Mouse (Mus musculus) brown adipose tissue, adult 24 weeks (tissue): ENCODE data around the gene Scnm1. TPM values are rescaled to one million over a fixed set of nuclear protein-coding genes. Genes with fewer than 3 reads are reported as not detected.

Source experiments
- H3K27ac ChIP-seq: fragments of 200-500 bp; replicated peaks from 2 replicates; pipeline ENCODE4 v1.5.1; 2012; ENCODE audit warnings: low read depth, mild to moderate bottlenecking, low read length
- H3K4me1 ChIP-seq: fragments of 200-500 bp; 2 replicates; pipeline ENCODE4 v1.6.1; 2012; ENCODE audit warnings: low read length, mixed read lengths; ENCODE audit not compliant: control insufficient read depth, insufficient read depth, insufficient read length
- H3K4me3 ChIP-seq: fragments of 200-500 bp; 2 replicates; pipeline ENCODE4 v1.5.1; 2012; ENCODE audit warnings: low read depth, mild to moderate bottlenecking, low read length, moderate library complexity; ENCODE audit not compliant: insufficient read depth
- polyA plus RNA-seq: library from polyadenylated mRNA; stranded (reverse); fragments of >200 nt; gene quantifications from 2 replicates; pipeline ENCODE4 v1.2.4, GENCODE M21; 2012; ENCODE audit not compliant: missing spikeins, insufficient read depth, insufficient read length

Gene Scnm1
- polyA plus RNA-seq, 1 experiment: 62.1 TPM

DNA sequence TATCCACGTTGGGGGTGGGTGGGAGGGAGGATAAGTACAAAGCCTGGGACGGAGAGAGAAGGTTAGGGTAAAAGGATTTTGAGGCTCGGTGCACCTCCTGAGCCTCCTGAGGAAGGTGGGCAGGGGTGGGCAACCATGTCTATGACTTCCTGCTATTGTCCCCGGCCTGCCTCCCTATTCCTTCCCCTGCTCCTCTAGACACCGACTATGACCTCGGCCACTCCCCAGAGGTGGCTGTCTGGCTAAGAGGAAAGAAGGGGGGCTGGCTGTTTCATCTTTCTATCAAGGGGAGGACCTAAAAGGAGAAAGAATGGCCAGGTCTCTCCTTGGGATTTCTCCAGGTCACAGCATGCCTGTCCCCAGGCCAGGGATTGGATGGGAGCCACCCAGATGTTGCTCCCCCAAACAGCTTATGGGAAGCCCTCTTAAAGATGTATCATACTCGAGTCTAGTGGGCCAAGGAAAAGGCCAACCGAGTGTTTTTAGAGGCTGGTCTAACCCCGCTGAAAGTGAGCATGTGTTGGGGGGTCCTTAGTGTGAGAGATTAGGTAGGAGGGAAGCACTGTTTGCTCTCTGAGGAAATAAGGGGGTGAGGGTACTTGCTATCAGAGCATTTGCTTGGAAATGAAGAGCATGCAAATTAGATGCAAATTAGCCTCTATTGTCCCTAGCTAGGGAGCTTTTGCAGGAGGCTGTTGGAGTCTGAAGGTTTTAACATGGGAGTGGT is 28.0 kb upstream of the Scnm1 start:
- Histone ChIP-seq H3K4me1 (peaks cover 4% of the 10 kb centered on the region; the same call in 1 of the 2 replicates), H3K27ac (no peak overlapping the region), H3K4me3 (peak overlapping the region; percentile 78)

DNA sequence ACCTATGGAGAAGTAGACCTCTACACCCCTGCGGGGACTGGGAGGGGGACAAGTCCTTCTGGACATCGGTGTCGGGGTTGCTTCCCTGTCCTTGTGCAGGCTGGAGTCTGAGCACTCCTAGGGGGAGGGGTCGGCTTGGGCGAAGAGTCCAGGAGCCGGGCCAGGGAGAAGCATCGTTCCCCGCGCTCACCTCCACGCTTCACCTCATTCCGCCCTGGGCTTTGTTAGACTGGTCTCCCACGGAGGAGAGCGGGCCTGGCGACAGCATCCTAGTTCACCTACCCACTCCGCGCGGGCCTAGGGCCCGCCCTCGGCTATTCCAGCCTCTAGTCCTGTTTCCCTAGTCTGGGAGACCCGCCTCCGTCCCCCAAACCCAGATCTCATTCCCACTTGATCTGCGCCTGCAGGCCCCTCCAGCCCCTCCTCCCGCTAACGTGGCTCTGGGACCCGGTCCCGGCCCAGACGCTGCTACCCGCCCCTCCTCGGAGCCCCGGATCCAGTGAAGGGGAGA is 27.3 kb upstream of the Scnm1 start:
- Histone ChIP-seq H3K4me3 (peak overlapping the region; percentile 78), H3K27ac (no peak overlapping the region), H3K4me1 (peaks cover 4% of the 10 kb centered on the region; the same call in 1 of the 2 replicates)

GRCm38 (mm10) chr3:95159987-95160963 is 26.5 kb upstream of the Scnm1 start, which contains the start of gene Sema6c:
TSS of gene Sema6c (plus strand) at chr3:95160457.
- H3K4me3 ChIP-seq: peak within 1 kb of the TSS; percentile 78
- H3K27ac ChIP-seq: no peak within 1 kb of the TSS

DNA sequence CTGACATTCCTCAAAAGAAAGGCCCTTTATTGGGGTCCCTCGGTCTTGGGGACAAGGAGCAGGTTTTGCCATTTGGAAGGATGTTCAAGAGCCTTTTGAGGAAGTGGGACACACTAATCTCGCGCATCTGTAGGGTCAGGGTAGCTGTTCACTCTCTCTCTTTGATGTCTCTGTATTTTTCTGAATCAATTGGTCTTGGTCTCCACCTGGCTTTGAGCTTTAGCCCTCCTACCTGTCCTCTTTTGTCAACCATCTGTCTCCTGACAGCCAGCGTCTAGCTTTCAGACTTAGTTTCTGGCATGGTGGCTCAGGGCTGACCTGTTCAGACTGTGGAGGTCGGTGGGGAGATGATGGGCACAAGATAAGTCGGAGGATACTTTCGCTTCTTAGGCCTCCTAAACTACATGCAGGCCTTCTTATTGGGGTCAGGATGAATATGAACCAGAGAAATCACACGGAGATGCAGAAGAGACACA is 25.7 kb upstream of the Scnm1 start:
- Histone ChIP-seq H3K27ac (no peak overlapping the region), H3K4me3 (peak overlapping the region; percentile 62), H3K4me1 (peaks cover 4% of the 10 kb centered on the region; the same call in 1 of the 2 replicates)

More at GRCm38 (mm10) chr3:95159987-95160963, 26.5 kb upstream of the Scnm1 start, which contains the start of gene Sema6c:
- H3K4me1 ChIP-seq: peaks cover 4% of the 10 kb centered on the region; the same call in 1 of the 2 replicates

DNA sequence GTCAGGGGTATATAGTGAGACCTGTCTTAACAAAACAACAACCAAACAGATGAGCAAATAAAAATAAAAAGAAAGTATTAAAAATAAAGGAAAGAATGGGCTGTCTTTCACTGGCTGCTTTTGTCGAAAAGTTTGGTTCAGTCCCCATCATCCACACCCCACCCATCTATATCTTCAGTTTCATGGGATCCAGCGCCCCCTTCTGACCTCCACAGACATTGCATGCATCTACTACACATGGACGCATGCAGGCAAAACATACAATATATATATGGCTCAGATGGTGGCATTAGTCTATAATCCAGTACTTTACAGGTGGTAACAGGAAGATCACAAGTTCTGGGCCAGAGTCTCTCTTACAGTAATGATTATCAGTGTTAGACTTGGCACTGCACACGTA is 20.1 kb upstream of the Scnm1 start:
- Histone ChIP-seq H3K4me3 (no peak overlapping the region), H3K4me1 (no peaks in the 10 kb centered on the region), H3K27ac (no peak overlapping the region)

- H3K4me1 ChIP-seq: no peaks in the 10 kb centered on the region
- no peak overlapping the region for H3K4me3 ChIP-seq
- no peak overlapping the region for H3K27ac ChIP-seq
Measured at GRCm38 (mm10) chr3:95147924-95148323, 14.1 kb upstream of the Scnm1 start.

- Histone ChIP-seq H3K27ac (no peak overlapping the region), H3K4me1 (no peaks in the 10 kb centered on the region), H3K4me3 (no peak overlapping the region)
Measured at GRCm38 (mm10) chr3:95142617-95143011, 8.8 kb upstream of the Scnm1 start.

- peak within 1 kb of the TSS; percentile 44 for H3K4me3 ChIP-seq
- peak within 1 kb of the TSS; percentile 68 for H3K27ac ChIP-seq
- H3K4me1 ChIP-seq: no peaks in the 10 kb centered on the region
Measured at GRCm38 (mm10) chr3:95141952-95142616, 8.3 kb upstream of the Scnm1 start, which contains the start of gene Tnfaip8l2. TSS of gene Tnfaip8l2 (minus strand) at chr3:95142360.

- Histone ChIP-seq H3K4me1 (no peaks in the 10 kb centered on the region), H3K4me3 (peak overlapping the region; percentile 44), H3K27ac (peak overlapping the region; percentile 68)
Measured at GRCm38 (mm10) chr3:95141474-95141873, 7.7 kb upstream of the Scnm1 start.

DNA sequence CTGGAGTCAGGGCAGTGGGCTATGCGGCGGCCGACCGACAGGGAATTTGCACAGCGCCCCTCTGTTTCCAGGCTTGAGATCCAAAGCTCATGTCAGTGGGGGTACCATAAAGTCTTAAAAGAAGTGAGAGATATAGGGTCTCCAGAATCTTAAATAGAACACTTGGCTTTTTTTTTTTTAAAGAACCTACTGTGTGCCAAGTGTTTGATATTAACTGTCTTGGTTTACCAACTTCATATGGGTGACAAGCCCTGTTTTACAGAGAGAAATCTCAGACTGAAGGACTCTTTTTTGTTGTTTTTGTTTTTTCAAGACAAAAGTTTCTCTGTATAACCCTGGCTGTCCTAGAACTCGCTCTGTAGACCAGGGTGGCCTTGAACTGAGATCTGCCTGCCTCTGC is 7.0 kb upstream of the Scnm1 start:
- no peaks in the 10 kb centered on the region for H3K4me1 ChIP-seq
- peak overlapping the region; percentile 68 for H3K27ac ChIP-seq
- peak overlapping the region; percentile 44 for H3K4me3 ChIP-seq

DNA sequence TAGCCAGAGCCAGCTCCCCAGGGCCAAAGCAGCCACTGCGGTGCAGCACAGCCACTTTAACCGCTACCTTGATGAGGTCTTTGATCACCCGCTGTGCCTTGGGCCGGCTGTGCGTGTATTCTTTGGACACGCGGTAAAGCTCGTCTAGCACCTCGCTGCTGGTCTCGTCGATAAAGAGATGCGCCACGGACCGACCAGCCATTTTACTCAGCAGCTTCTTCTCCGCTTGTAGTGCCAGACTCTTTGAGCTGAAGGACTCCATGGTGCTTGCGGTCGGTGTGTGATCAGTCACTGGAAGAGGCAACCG is 6.4 kb upstream of the Scnm1 start:
- Histone ChIP-seq H3K4me1 (no peaks in the 10 kb centered on the region), H3K4me3 (peak overlapping the region; percentile 12; the same call in 1 of the 2 replicates), H3K27ac (peak overlapping the region; percentile 31)

- peak overlapping the region; percentile 21; the same call in 1 of the 2 replicates for H3K4me3 ChIP-seq
- H3K27ac ChIP-seq: peak overlapping the region; percentile 31
- no peaks in the 10 kb centered on the region for H3K4me1 ChIP-seq
Measured at GRCm38 (mm10) chr3:95139586-95140288, 5.9 kb upstream of the Scnm1 start.

DNA sequence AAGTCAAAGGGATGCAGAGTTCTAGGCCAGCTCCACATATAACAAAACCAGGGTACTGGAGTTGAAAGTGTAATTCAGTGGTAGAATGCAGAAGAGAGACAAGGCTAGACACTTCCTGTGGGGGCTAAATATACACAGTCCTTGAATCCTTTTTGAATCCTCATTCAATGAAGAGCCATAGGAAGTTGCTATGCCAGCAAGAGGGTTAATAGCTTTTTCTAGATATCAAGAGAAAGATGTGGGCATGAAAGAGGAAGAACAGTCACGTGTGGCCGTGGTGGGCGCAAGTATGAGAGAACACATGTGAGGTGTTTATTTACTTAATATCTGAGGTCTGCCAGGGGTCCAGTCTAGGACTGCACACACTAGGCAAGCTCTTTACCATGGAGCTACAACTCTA is 2.5 kb upstream of the Scnm1 start:
- H3K27ac ChIP-seq: no peak overlapping the region
- H3K4me1 ChIP-seq: peaks cover 4% of the 10 kb centered on the region
- H3K4me3 ChIP-seq: no peak overlapping the region

DNA sequence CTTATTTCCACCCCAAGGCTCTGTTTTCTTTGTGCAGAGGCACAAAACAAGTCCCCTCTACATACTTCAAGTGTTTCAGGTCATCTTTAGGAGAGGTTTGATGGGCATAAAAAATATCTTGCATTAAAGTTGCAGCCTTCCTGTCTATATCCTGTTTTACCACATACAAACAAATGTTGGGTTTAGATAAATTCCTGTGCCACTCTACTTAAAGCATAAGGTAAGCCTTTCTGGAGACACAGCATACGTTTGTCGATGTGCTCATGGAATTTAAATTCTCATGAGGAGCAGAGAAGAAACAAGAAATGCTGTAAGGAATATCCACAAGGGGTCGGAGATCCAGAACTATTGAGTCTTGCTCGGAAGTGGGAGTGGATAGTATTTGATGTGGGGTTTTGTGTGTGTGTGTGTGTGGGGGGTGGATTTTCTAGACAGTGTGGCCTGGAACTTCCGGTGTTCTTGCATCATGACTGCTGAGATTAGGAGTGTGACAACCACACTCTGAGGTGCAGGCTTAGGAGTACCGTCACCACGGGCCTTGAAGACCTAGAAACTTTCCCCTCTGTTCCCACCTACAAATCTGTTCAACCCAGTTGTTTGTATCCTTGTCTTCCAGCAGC is 1.7 kb upstream of the Scnm1 start:
- peaks cover 4% of the 10 kb centered on the region for H3K4me1 ChIP-seq
- H3K4me3 ChIP-seq: peak overlapping the region; percentile 17; the same call in 1 of the 2 replicates
- no peak overlapping the region for H3K27ac ChIP-seq
